Comparison of ENCODE assay signal across 28 mouse cellular contexts in genomic region chr5:41685016-41685415, GRCm38 (mm10).
"Had no signal": no experiment of that assay in that cellular context is flagged by ENCODE, and none has a peak within 500 bp of the region (broad histone marks: within the 10 kb centered on the region; RNA-seq: fewer than 3 reads in every experiment).

No protein-coding gene starts in this region.

- DNase-seq: cerebellum, adult 8-10 months; cerebellum, adult 9-10 months; cerebellum, adult 9-11 months; cerebellum, postnatal 10 days; cerebellum, postnatal 14 days; cerebellum, postnatal 25 days; cerebellum, postnatal 36 days; embryo, embryonic 11 days; forebrain, postnatal 0 days; gastrocnemius, adult 2 months; gastrocnemius, postnatal 10 days; gastrocnemius, postnatal 14 days; gastrocnemius, postnatal 25 days; gastrocnemius, postnatal 36 days; heart, adult 11 months; heart, adult 18-20 months; heart, adult 2 months had no signal

- H3K4me1 ChIP-seq: embryonic facial prominence, embryonic 13.5 days; embryonic facial prominence, embryonic 15.5 days; forebrain, embryonic 10.5 days; forebrain, embryonic 12.5 days; forebrain, embryonic 13.5 days; forebrain, embryonic 15.5 days had no signal

- H3K9me3 ChIP-seq: embryonic facial prominence, embryonic 10.5 days; embryonic facial prominence, embryonic 12.5 days; embryonic facial prominence, embryonic 13.5 days; embryonic facial prominence, embryonic 15.5 days; forebrain, embryonic 10.5 days; forebrain, embryonic 12.5 days; forebrain, embryonic 13.5 days; forebrain, embryonic 15.5 days had no signal

- H3K4me2 ChIP-seq: embryonic facial prominence, embryonic 12.5 days; embryonic facial prominence, embryonic 13.5 days; embryonic facial prominence, embryonic 15.5 days; forebrain, embryonic 12.5 days; forebrain, embryonic 13.5 days; forebrain, embryonic 15.5 days had no signal

- H3K9ac ChIP-seq: embryonic facial prominence, embryonic 12.5 days; embryonic facial prominence, embryonic 13.5 days; embryonic facial prominence, embryonic 15.5 days; forebrain, embryonic 12.5 days; forebrain, embryonic 13.5 days; forebrain, embryonic 15.5 days; forebrain, postnatal 0 days had no signal

- H3K27me3 ChIP-seq: embryonic facial prominence, embryonic 12.5 days; embryonic facial prominence, embryonic 13.5 days; embryonic facial prominence, embryonic 15.5 days; forebrain, embryonic 12.5 days; forebrain, embryonic 13.5 days; forebrain, embryonic 15.5 days had no signal

- H3K27ac ChIP-seq: embryonic facial prominence, embryonic 10.5 days; embryonic facial prominence, embryonic 12.5 days; embryonic facial prominence, embryonic 13.5 days; embryonic facial prominence, embryonic 15.5 days; forebrain, embryonic 10.5 days; forebrain, embryonic 12.5 days; forebrain, embryonic 13.5 days; forebrain, embryonic 15.5 days; gastrocnemius, adult 2 months; heart, adult 2 months had no signal

- H3K4me3 ChIP-seq: embryonic facial prominence, embryonic 10.5 days; embryonic facial prominence, embryonic 12.5 days; embryonic facial prominence, embryonic 13.5 days; embryonic facial prominence, embryonic 15.5 days; erythroblast, embryonic 14.5 days; forebrain, embryonic 10.5 days; forebrain, embryonic 12.5 days; forebrain, embryonic 13.5 days; forebrain, embryonic 15.5 days; gastrocnemius, adult 2 months; heart, adult 2 months had no signal

- ATAC-seq: forebrain, embryonic 13.5 days; forebrain, embryonic 14.5 days; forebrain, embryonic 15.5 days; forebrain, embryonic 16.5 days; forebrain, postnatal 0 days had no signal

- H3K36me3 ChIP-seq: embryonic facial prominence, embryonic 10.5 days; embryonic facial prominence, embryonic 13.5 days; forebrain, embryonic 12.5 days had no signal
